Mouse (Mus musculus) thymus, postnatal 25 days (tissue): ENCODE measurements around the gene C1qa.

Source experiments
- DNase-seq: peaks from one replicate; pipeline ENCODE4 v3.0.0; 2022

C1qa gene

GRCm38 (mm10) chr4:136899154-136899553 lies 551 bp upstream of the C1qa start:
- DNase-seq, result no peak

- DNase-seq, result no peak
Observed at GRCm38 (mm10) chr4:136898084-136898598, 462 bp downstream of the C1qa start.

GRCm38 (mm10) chr4:136896461-136896860 lies 2.1 kb downstream of the C1qa start:
- no peak for DNase-seq

- no peak for DNase-seq
Observed at GRCm38 (mm10) chr4:136895861-136896260, 2.7 kb downstream of the C1qa start.

- no peak for DNase-seq
Observed at GRCm38 (mm10) chr4:136894821-136895220, 3.8 kb downstream of the C1qa start.

- no peak for DNase-seq
Observed at GRCm38 (mm10) chr4:136893691-136894543, 4.7 kb downstream of the C1qa start.

- no peak for DNase-seq
Observed at GRCm38 (mm10) chr4:136892811-136893210, 5.8 kb downstream of the C1qa start, which contains the start of gene C1qc. TSS of gene C1qc (minus strand) at chr4:136893065.

GRCm38 (mm10) chr4:136892371-136892770 lies 6.2 kb downstream of the C1qa start:
- no peak for DNase-seq

- DNase-seq, result no peak
Observed at GRCm38 (mm10) chr4:136891115-136891514, 7.5 kb downstream of the C1qa start.

GRCm38 (mm10) chr4:136889981-136890380 lies 8.6 kb downstream of the C1qa start:
- no peak for DNase-seq

GRCm38 (mm10) chr4:136887714-136888113 lies 10.9 kb downstream of the C1qa start:
- DNase-seq, result no peak

- DNase-seq, result no peak
Observed at GRCm38 (mm10) chr4:136886101-136886500, 12.5 kb downstream of the C1qa start, which contains the start of gene C1qb. TSS of gene C1qb (minus strand) at chr4:136886187.

GRCm38 (mm10) chr4:136878601-136879000 lies 20.0 kb downstream of the C1qa start:
- DNase-seq, result no peak

- no peak for DNase-seq
Observed at GRCm38 (mm10) chr4:136878171-136878570, 20.4 kb downstream of the C1qa start.

- DNase-seq, result peak; percentile 69
Observed at GRCm38 (mm10) chr4:136876971-136877370, 21.6 kb downstream of the C1qa start.

GRCm38 (mm10) chr4:136875012-136875411 lies 23.6 kb downstream of the C1qa start:
- no peak for DNase-seq

- no peak for DNase-seq
Observed at GRCm38 (mm10) chr4:136868371-136868770, 30.2 kb downstream of the C1qa start.

- DNase-seq, result no peak
Observed at GRCm38 (mm10) chr4:136867690-136868345, 30.8 kb downstream of the C1qa start.

- DNase-seq, result no peak
Observed at GRCm38 (mm10) chr4:136865531-136865930, 33.1 kb downstream of the C1qa start.

- DNase-seq, result no peak
Observed at GRCm38 (mm10) chr4:136864751-136865470, 33.7 kb downstream of the C1qa start.

GRCm38 (mm10) chr4:136863517-136863916 lies 35.1 kb downstream of the C1qa start:
- no peak for DNase-seq

GRCm38 (mm10) chr4:136862411-136862810 lies 36.2 kb downstream of the C1qa start:
- no peak for DNase-seq

GRCm38 (mm10) chr4:136861806-136862205 lies 36.8 kb downstream of the C1qa start:
- no peak for DNase-seq
